Mouse (Mus musculus) midbrain, embryonic 14.5 days (tissue): ENCODE data around the gene Tspan1. TPM values are rescaled to one million over a fixed set of nuclear protein-coding genes. Genes with fewer than 3 reads are reported as not detected.

Experiments used
- ATAC-seq: fragments of 200-750 bp; cut with Nextera tagmentation; 2 replicates; pipeline ENCODE4 v1.8.0; 2017; ENCODE audit warnings: moderate number of reproducible peaks, moderate library complexity; ENCODE audit not compliant: low FRiP score, low TSS enrichment
- DNase-seq: peaks from one replicate; pipeline ENCODE4 v3.0.0-alpha.2; 2015
- H3K27ac ChIP-seq: fragments of 300-500 bp; sonication (generic); replicated peaks from 2 replicates; pipeline ENCODE4 v1.5.1; 2014; ENCODE audit warnings: mild to moderate bottlenecking, low read depth, low read length, moderate library complexity
- H3K27me3 ChIP-seq: fragments of 300-500 bp; sonication (generic); 2 replicates; pipeline ENCODE4 v1.6.1; 2014; ENCODE audit warnings: low read length, control low read depth, mixed read lengths; ENCODE audit not compliant: control insufficient read depth, insufficient read depth
- H3K36me3 ChIP-seq: fragments of 300-500 bp; sonication (generic); 2 replicates; pipeline ENCODE4 v1.6.1; 2014; ENCODE audit warnings: low read length, control low read depth; ENCODE audit not compliant: control insufficient read depth, insufficient read depth
- H3K4me1 ChIP-seq: fragments of 300-500 bp; sonication (generic); 2 replicates; pipeline ENCODE4 v1.6.1; 2014; ENCODE audit warnings: mild to moderate bottlenecking, antibody characterized with exemption, low read length, control low read depth; ENCODE audit not compliant: control insufficient read depth, insufficient read depth
- H3K4me2 ChIP-seq: fragments of 300-500 bp; sonication (generic); 2 replicates; pipeline ENCODE4 v1.6.1; 2014; ENCODE audit warnings: mild to moderate bottlenecking, low read length, moderate library complexity
- H3K4me3 ChIP-seq: fragments of 300-500 bp; sonication (generic); replicated peaks from 2 replicates; pipeline ENCODE4 v1.5.1; 2014; ENCODE audit warnings: low read depth, low read length
- H3K9ac ChIP-seq: fragments of 300-500 bp; sonication (generic); replicated peaks from 2 replicates; pipeline ENCODE4 v1.6.1; 2014; ENCODE audit warnings: mild to moderate bottlenecking, low read length, moderate library complexity
- H3K9me3 ChIP-seq: fragments of 300-500 bp; sonication (generic); 2 replicates; pipeline ENCODE4 v1.6.1; 2016; ENCODE audit warnings: low read length, control low read depth, mixed read lengths; ENCODE audit not compliant: control insufficient read depth
- WGBS: fragments of 180-500 bp; shearing (Covaris S2); extraction: QIAGEN DNeasy Blood & Tissue Kit; methylation state at CpG from one replicate; pipeline ENCODE4 v1.1.7; 2014; 5-methylcytosine and 5-hydroxymethylcytosine counted together
- polyA plus RNA-seq: library from polyadenylated mRNA; unstranded; fragments of >200 nt; fragmentation: Nextera tagmentation; extraction: Ambion mirVana; gene quantifications from 2 replicates; pipeline ENCODE4 v1.2.1, GENCODE M21; 2014

Tspan1 gene
- polyA plus RNA-seq, 1 experiment from 2014 or later: 0.18 TPM

DNA sequence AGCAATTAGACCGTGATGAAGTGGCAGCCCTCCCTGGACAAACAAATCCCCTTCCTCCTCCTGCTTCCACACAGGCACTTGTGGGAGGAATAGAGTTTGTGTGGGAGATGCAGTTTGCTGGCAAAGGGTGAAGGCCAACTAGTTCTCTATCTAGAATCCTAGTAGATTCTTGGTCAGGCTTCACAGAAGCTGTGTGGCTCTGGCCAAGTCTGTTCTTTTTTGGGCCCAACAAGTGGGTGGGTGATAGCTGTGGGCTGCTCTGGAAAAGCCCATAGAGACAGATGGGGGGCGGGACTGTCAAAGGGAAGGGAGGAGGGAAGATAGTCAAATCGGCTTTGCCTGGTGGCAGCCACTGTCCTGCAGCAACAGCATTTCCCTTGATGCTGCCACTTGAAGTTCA, 6.6 kb downstream of the Tspan1 start:
- H3K9me3 ChIP-seq: no peaks in the 10 kb centered on the region
- H3K4me3 ChIP-seq: no peak overlapping the region
- H3K27ac ChIP-seq: no peak overlapping the region
- H3K27me3 ChIP-seq: no peaks in the 10 kb centered on the region
- DNase-seq: no peak
- no peak overlapping the region for H3K4me2 ChIP-seq
- H3K9ac ChIP-seq: no peak overlapping the region
- 84% methylated on average over 3 of the region's 3 CpGs for WGBS
- peaks cover 35% of the 10 kb centered on the region for H3K36me3 ChIP-seq
- no peaks in the 10 kb centered on the region for H3K4me1 ChIP-seq
- no peak for ATAC-seq

- ATAC-seq: peak; percentile 50; the same call in 1 of the 2 replicates
- peaks cover 43% of the 10 kb centered on the region for H3K36me3 ChIP-seq
- H3K27me3 ChIP-seq: no peaks in the 10 kb centered on the region
- no peak overlapping the region for H3K4me3 ChIP-seq
- H3K4me2 ChIP-seq: no peak overlapping the region
- peak; percentile 71 for DNase-seq
- no peak overlapping the region for H3K9ac ChIP-seq
- WGBS: 77% methylated on average over 3 of the region's 3 CpGs
- no peaks in the 10 kb centered on the region for H3K4me1 ChIP-seq
- no peak overlapping the region for H3K27ac ChIP-seq
- no peaks in the 10 kb centered on the region for H3K9me3 ChIP-seq
These were observed 7.5 kb downstream of the Tspan1 start for GRCm38 (mm10) chr4:116159912-116160311.

DNA sequence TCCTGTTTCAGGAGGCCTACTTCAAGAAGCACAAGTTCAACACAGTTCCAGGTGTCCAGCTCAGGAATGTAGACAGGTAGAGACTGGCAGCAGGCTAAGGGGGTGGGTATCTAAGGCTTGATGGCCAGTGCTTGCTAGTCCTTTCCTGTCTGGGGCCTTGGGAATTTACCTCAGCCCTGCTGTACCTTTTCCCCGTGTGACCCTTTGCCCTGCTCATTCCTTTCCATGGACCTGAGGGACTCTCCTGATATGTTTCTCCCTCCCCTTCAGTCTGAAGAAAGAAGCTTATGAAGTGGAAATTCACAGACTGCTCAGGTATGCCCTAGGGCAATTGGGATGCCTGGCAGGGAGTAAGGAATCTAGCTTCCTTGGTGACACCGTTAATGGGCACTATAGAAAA, 9.5 kb downstream of the Tspan1 start:
- peaks cover 62% of the 10 kb centered on the region for H3K36me3 ChIP-seq
- WGBS: 93% methylated on average over 2 of the region's 2 CpGs
- H3K9ac ChIP-seq: no peak overlapping the region
- no peaks in the 10 kb centered on the region for H3K9me3 ChIP-seq
- no peaks in the 10 kb centered on the region for H3K27me3 ChIP-seq
- H3K27ac ChIP-seq: no peak overlapping the region
- H3K4me2 ChIP-seq: no peak overlapping the region
- DNase-seq (no peak), ATAC-seq (no peak)
- no peaks in the 10 kb centered on the region for H3K4me1 ChIP-seq
- no peak overlapping the region for H3K4me3 ChIP-seq

- WGBS: 95% methylated on average over 15 of the region's 15 CpGs
- no peak overlapping the region for H3K4me3 ChIP-seq
- no peak overlapping the region for H3K27ac ChIP-seq
- no peak for DNase-seq
- H3K4me1 ChIP-seq: peaks cover 5% of the 10 kb centered on the region
- H3K9ac ChIP-seq: no peak overlapping the region
- no peak for ATAC-seq
- no peaks in the 10 kb centered on the region for H3K9me3 ChIP-seq
- no peaks in the 10 kb centered on the region for H3K27me3 ChIP-seq
- H3K4me2 ChIP-seq: no peak overlapping the region
- H3K36me3 ChIP-seq: peaks cover 59% of the 10 kb centered on the region
These were observed 14.7 kb downstream of the Tspan1 start for GRCm38 (mm10) chr4:116152702-116153101.

DNA sequence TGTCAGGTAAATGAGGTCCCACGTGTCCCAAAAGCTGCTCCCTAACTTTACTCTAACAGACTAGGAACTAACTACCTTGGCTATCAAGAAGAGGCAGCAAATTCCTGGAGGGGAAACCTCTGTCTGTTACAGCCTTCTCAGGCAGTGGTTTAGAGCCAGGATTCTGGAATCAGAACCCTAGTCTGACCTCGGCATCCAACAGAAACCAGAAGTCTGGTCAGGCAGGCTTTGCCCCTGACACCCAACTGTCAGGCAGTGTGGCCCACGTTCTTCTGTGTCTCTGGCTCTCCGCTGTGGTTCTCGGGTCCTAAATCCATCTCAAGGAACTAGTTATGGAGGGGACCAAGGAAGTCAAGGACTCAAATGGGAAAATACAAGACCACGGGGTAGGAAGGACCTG, 16.2 kb downstream of the Tspan1 start, which contains the start of gene Lurap1:
Lurap1 (minus strand) TSS at position 101 of the 400 bp plus-strand sequence.
- 83% methylated on average over 6 of the region's 6 CpGs for WGBS
- Histone ChIP-seq H3K36me3 (peaks cover 45% of the 10 kb centered on the region), H3K4me2 (peak within 1 kb of the TSS; percentile 58), H3K9ac (peak within 1 kb of the TSS; percentile 94), H3K4me1 (peaks cover 5% of the 10 kb centered on the region), H3K9me3 (no peaks in the 10 kb centered on the region), H3K27me3 (no peaks in the 10 kb centered on the region), H3K27ac (peak within 1 kb of the TSS; percentile 87), H3K4me3 (peak within 1 kb of the TSS; percentile 61)
- ATAC-seq (no peak), DNase-seq (no peak)

DNA sequence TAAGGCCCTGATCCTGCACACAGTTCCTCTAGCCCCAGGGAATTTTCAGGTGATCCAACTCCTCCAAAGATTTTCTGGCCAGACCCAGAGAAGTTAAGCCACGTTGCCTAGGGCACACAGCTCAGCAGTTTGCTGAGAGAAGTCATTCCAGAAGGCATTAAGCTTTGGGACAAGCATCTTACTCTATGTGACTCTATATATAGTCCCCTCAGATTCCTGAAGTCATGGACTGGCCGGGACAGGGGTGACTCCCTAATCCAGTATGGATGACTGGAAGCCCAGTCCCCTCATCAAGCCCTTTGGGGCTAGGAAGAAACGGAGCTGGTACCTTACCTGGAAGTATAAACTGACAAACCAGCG, 16.6 kb downstream of the Tspan1 start:
- peak; percentile 13; the same call in 1 of the 2 replicates for ATAC-seq
- peaks cover 5% of the 10 kb centered on the region for H3K4me1 ChIP-seq
- peak overlapping the region; percentile 87; the same call in 1 of the 2 replicates for H3K27ac ChIP-seq
- peaks cover 41% of the 10 kb centered on the region for H3K36me3 ChIP-seq
- WGBS: 21% methylated on average over 4 of the region's 4 CpGs
- H3K4me3 ChIP-seq: peak overlapping the region; percentile 61
- H3K4me2 ChIP-seq: peak overlapping the region; percentile 58
- H3K9ac ChIP-seq: peak overlapping the region; percentile 94
- no peaks in the 10 kb centered on the region for H3K9me3 ChIP-seq
- H3K27me3 ChIP-seq: no peaks in the 10 kb centered on the region
- DNase-seq: no peak

- Histone ChIP-seq H3K9ac (peak overlapping the region; percentile 94), H3K27me3 (no peaks in the 10 kb centered on the region), H3K4me3 (peak overlapping the region; percentile 61), H3K27ac (peak overlapping the region; percentile 87), H3K36me3 (peaks cover 35% of the 10 kb centered on the region), H3K4me1 (peaks cover 5% of the 10 kb centered on the region), H3K9me3 (no peaks in the 10 kb centered on the region), H3K4me2 (peak overlapping the region; percentile 58)
- DNase-seq: peak; percentile 87
- WGBS: under 1% methylated on average over 53 of the region's 73 CpGs
- peak; percentile 92 for ATAC-seq
These were observed 17.1 kb downstream of the Tspan1 start for GRCm38 (mm10) chr4:116150156-116150861.

- no peak; the same call in 1 of the 2 replicates for ATAC-seq
- peaks cover 7% of the 10 kb centered on the region for H3K4me1 ChIP-seq
- peak overlapping the region; percentile 94 for H3K9ac ChIP-seq
- peak overlapping the region; percentile 87 for H3K27ac ChIP-seq
- peaks cover 30% of the 10 kb centered on the region for H3K36me3 ChIP-seq
- H3K27me3 ChIP-seq: no peaks in the 10 kb centered on the region
- no peak for DNase-seq
- 21% methylated on average over 6 of the region's 6 CpGs for WGBS
- H3K4me2 ChIP-seq: peak overlapping the region; percentile 58
- H3K4me3 ChIP-seq: peak overlapping the region; percentile 61
- no peaks in the 10 kb centered on the region for H3K9me3 ChIP-seq
These were observed 17.6 kb downstream of the Tspan1 start for GRCm38 (mm10) chr4:116149812-116150155.
